Mouse (Mus musculus) CH12.LX (cell line): ENCODE measurements around the gene Gm10203.

Source experiments
- CTCF ChIP-seq, 2 experiments: IDR thresholded peaks in 1 of 2; conservative IDR thresholded peaks in 1 of 2; 2 replicates each; pipeline ENCODE4 v1.5.1; 2011 to 2012; ENCODE audit warnings: low read depth in 2 of 2, low read length in 2 of 2, improper control_type of control experiment in 1 of 2, inconsistent platforms in 1 of 2, mild to moderate bottlenecking in 1 of 2, moderate library complexity in 1 of 2
- E2F4 ChIP-seq: IDR thresholded peaks from 2 replicates; pipeline ENCODE4 v1.6.1; 2011; ENCODE audit warnings: low read depth, low read length, improper control_type of control experiment; ENCODE audit not compliant: insufficient replicate concordance
- MAX ChIP-seq: IDR thresholded peaks from 2 replicates; pipeline ENCODE4 v1.6.1; 2011; ENCODE audit warnings: low read length, improper control_type of control experiment
- TBP ChIP-seq: conservative IDR thresholded peaks from 2 replicates; pipeline ENCODE4 v1.6.1; 2011; ENCODE audit warnings: low read depth, low read length, improper control_type of control experiment
- ZKSCAN1 ChIP-seq: IDR thresholded peaks from 2 replicates; pipeline ENCODE4 v1.6.1; 2012; ENCODE audit warnings: low read depth, inconsistent platforms, low read length, improper control_type of control experiment, borderline replicate concordance

DNA sequence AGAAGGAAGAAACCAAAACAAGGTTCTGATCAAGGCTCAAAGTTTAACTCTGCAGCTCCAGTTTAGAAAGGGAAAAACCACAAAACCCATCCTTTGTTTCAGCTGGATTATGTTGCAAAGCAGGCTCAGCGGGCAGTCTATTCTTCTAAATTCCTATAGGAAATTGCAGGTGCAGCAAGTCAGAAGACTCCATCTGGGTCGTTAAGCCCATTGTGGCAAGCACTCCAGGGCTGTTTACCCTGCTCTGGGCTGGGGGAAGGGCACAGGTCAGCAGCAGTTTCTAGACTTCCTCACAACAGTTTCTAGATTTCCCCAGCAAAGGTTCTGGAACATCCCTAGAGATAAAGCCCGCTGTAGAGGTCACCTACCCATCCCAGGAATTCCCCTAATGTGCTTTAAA is 1.1 kb downstream of the Gm10203 start:
- TF ChIP-seq CTCF (conservative IDR thresholded peaks at IDR 0.05 in 1 of 2, IDR thresholded peaks at IDR 0.05 in 1 of 2; ENCODE audit: low read depth in 2 of 2, low read length in 2 of 2) (no peak), TBP (no peak), E2F4 (no peak), MAX (no peak), ZKSCAN1 (no peak)
